Mouse (Mus musculus): ENCODE data around the gene Sp9. TPM values are rescaled to one million over a fixed set of nuclear protein-coding genes. Genes with fewer than 3 reads are reported as not detected.

The Sp9 gene
- total and polyA plus RNA-seq, 3 experiments, result 0.55 TPM; not detected in 2

DNA sequence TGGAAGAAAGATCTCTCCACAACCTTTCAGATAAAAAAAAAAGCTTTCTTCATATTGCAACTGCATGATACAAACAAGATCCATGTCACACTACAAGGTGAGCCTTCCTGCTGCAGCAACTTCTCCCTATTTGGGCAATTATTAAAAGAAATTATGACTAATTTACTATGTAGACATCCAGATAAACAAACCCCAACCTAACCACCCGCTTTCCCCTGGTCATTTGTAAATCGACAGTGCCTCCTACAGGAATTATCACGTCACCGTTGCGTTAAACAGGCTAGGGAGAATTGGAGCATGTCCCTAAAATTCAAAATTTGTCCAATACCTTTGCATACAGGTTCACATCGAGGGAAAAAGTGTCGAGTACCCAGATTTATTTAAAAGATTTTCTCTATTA lies 10.0 kb downstream of the Sp9 start:
- H3K36me3 ChIP-seq (replicated peaks in 1 of 2; ENCODE audit: control insufficient read depth in 1 of 2, insufficient read depth in 1 of 2, low read length in 1 of 2), result peaks cover 2 to 10% of the 10 kb centered on the region in 2 experiments
- H3K9me3 ChIP-seq (replicated peaks; ENCODE audit: low read length), result no peaks in the 10 kb centered on the region
- H3K4me3 ChIP-seq (replicated peaks in 1 of 3; ENCODE audit: low read depth in 2 of 3, low read length in 2 of 3, poor library complexity in 1 of 3), result no peak overlapping the region
- no peak overlapping the region for H3K4me2 ChIP-seq (ENCODE audit: insufficient read depth, low read depth, poor library complexity, severe bottlenecking)
- dilution Hi-C loops (cut with MboI; ENCODE audit: extremely low pct_ligation_motif_present, extremely low pct_unique_long_range_greater_than_20kb, low sequenced_read_pairs) (no loop called here), in situ Hi-C loops (cut with MboI; ENCODE audit: low pct_ligation_motif_present, low pct_unique_long_range_greater_than_20kb, low sequenced_read_pairs) (loop anchor here (10.0 to 25.0 kb wide), 5 partner anchors 117 to 767 kb away; no protein-coding TSS in a partner anchor)
- no peak overlapping the region for H3K9ac ChIP-seq (ENCODE audit: insufficient read depth, low read depth)
- H3K4me1 ChIP-seq (ENCODE audit: control insufficient read depth in 1 of 2, insufficient read depth in 2 of 2), result peaks cover 0 to 5% of the 10 kb centered on the region in 2 experiments; a peak in 1 of 4 replicates
- no peak for DNase-seq (ENCODE audit: extremely low read depth)
- TF ChIP-seq RAD21 (IDR thresholded peaks at IDR 0.05; ENCODE audit: low read depth, low read length), result peak; percentile 67
- TF ChIP-seq UBTF (IDR thresholded peaks at IDR 0.05; ENCODE audit: low read depth, low read length), result no peak
- TF ChIP-seq MXI1 (IDR thresholded peaks at IDR 0.05; ENCODE audit: low read depth, low read length), result no peak
- TF ChIP-seq EP300 (IDR thresholded peaks at IDR 0.05; ENCODE audit: low read length), result no peak
- no peak for TF ChIP-seq MAZ (IDR thresholded peaks at IDR 0.05; ENCODE audit: low read depth, low read length)
- no peak for TF ChIP-seq NELFE (IDR thresholded peaks at IDR 0.05; ENCODE audit: low read depth, low read length)
- TF ChIP-seq BHLHE40 (IDR thresholded peaks at IDR 0.05; ENCODE audit: low read depth, low read length), result no peak
- TF ChIP-seq ELF1 (IDR thresholded peaks at IDR 0.05; ENCODE audit: low read depth, low read length), result no peak
- TF ChIP-seq ZNF384 (IDR thresholded peaks at IDR 0.05; ENCODE audit: low read depth, low read length), result no peak
- no peak for TF ChIP-seq MEF2A (IDR thresholded peaks at IDR 0.05; ENCODE audit: borderline replicate concordance, low read depth, low read length)
- no peak for TF ChIP-seq SIN3A (IDR thresholded peaks at IDR 0.05; ENCODE audit: low read length)
- no peak for TF ChIP-seq USF2 (conservative IDR thresholded peaks at IDR 0.05; ENCODE audit: low read depth, low read length)
- TF ChIP-seq CTCF (conservative IDR thresholded peaks at IDR 0.05 in 1 of 2, IDR thresholded peaks at IDR 0.05 in 1 of 2; ENCODE audit: low read depth in 2 of 2, low read length in 2 of 2), result peak; percentile 10 to 61; a peak in 2 of 4 replicates
- no peak for TF ChIP-seq ZC3H11A (IDR thresholded peaks at IDR 0.05; ENCODE audit: low read depth, low read length)
- no peak for TF ChIP-seq E2F4 (IDR thresholded peaks at IDR 0.05; ENCODE audit: insufficient replicate concordance, low read depth, low read length)
- peak; percentile 31 for TF ChIP-seq SMC3 (IDR thresholded peaks at IDR 0.05; ENCODE audit: low read depth, low read length)
- no peak for TF ChIP-seq PAX5 (IDR thresholded peaks at IDR 0.05; ENCODE audit: low read length)
- TF ChIP-seq RCOR1 (conservative IDR thresholded peaks at IDR 0.05; ENCODE audit: low read depth, low read length), result no peak
- no peak for TF ChIP-seq NRF1 (IDR thresholded peaks at IDR 0.05; ENCODE audit: low read depth, low read length)
- H3K27me3 ChIP-seq (replicated peaks), result peaks cover 2% of the 10 kb centered on the region
- H3K79me2 ChIP-seq (replicated peaks; ENCODE audit: control insufficient read depth, extremely low read depth, insufficient read depth, poor library complexity, severe bottlenecking), result no peaks in the 10 kb centered on the region
- no peak overlapping the region for H3K27ac ChIP-seq (ENCODE audit: insufficient read depth, low read depth)

DNA sequence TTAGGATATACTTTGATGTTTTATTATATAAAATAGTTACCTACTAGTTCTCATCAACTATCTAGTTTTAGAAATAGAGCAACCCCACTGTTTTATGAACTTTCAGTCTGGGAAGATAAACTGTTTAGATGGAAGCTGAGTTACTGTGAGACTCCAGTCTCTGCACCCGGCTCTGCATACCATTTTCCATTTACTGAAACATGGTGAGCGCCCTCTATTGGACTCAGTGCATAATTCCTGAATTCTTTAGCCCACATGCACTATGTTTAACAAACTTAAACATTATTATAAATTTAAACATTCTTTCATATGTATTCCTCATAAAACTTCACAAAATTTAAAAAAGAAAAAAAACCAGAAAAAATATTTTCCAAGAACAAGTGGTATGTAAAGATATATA lies 13.9 kb downstream of the Sp9 start:
- no peaks in the 10 kb centered on the region for H3K4me1 ChIP-seq (ENCODE audit: control insufficient read depth in 1 of 2, insufficient read depth in 2 of 2)
- H3K79me2 ChIP-seq (replicated peaks; ENCODE audit: control insufficient read depth, extremely low read depth, insufficient read depth, poor library complexity, severe bottlenecking), result no peaks in the 10 kb centered on the region
- in situ Hi-C loops (cut with MboI; ENCODE audit: low pct_ligation_motif_present, low pct_unique_long_range_greater_than_20kb, low sequenced_read_pairs) (loop anchor here (10.0 to 25.0 kb wide), 5 partner anchors 121 to 771 kb away; no protein-coding TSS in a partner anchor), dilution Hi-C loops (cut with MboI; ENCODE audit: extremely low pct_ligation_motif_present, extremely low pct_unique_long_range_greater_than_20kb, low sequenced_read_pairs) (no loop called here)
- H3K36me3 ChIP-seq (replicated peaks in 1 of 2; ENCODE audit: control insufficient read depth in 1 of 2, insufficient read depth in 1 of 2, low read length in 1 of 2), result peaks cover 8 to 38% of the 10 kb centered on the region in 2 experiments
- H3K4me3 ChIP-seq (replicated peaks in 1 of 3; ENCODE audit: low read depth in 2 of 3, low read length in 2 of 3, poor library complexity in 1 of 3), result no peak overlapping the region
- H3K9ac ChIP-seq (ENCODE audit: insufficient read depth, low read depth), result no peak overlapping the region
- H3K9me3 ChIP-seq (replicated peaks; ENCODE audit: low read length), result no peaks in the 10 kb centered on the region
- no peaks in the 10 kb centered on the region for H3K27me3 ChIP-seq (replicated peaks)
- no peak overlapping the region for H3K4me2 ChIP-seq (ENCODE audit: insufficient read depth, low read depth, poor library complexity, severe bottlenecking)
- DNase-seq (ENCODE audit: extremely low read depth), result peak; percentile 63
- H3K27ac ChIP-seq (ENCODE audit: insufficient read depth, low read depth), result no peak overlapping the region
- TF ChIP-seq SMC3 (IDR thresholded peaks at IDR 0.05; ENCODE audit: low read depth, low read length) (peak; percentile 49), CTCF (conservative IDR thresholded peaks at IDR 0.05 in 1 of 2, IDR thresholded peaks at IDR 0.05 in 1 of 2; ENCODE audit: low read depth in 2 of 2, low read length in 2 of 2) (peak; percentile 40 to 78; a peak in 3 of 4 replicates), RAD21 (IDR thresholded peaks at IDR 0.05; ENCODE audit: low read depth, low read length) (peak; percentile 55), UBTF (IDR thresholded peaks at IDR 0.05; ENCODE audit: low read depth, low read length) (no peak)

All from CH12.LX (cell line).